Mouse (Mus musculus) adrenal gland, adult 8-10 months (tissue): Measurements from ENCODE around the gene Gas7. TPM values are rescaled to one million over a fixed set of nuclear protein-coding genes. Genes with fewer than 3 reads are reported as not detected.

Experiments
- DNase-seq: peaks from one replicate; pipeline ENCODE4 v3.0.0; 2022
- total RNA-seq, 4 experiments: library from RNA; stranded (reverse); gene quantifications; 2 replicates each; pipeline ENCODE4 v1.2.4; 2022

Gas7 gene
- total RNA-seq, 4 experiments from 2014 or later, result 48.7 to 104 (median 74.3) TPM

- no peak for DNase-seq
These were observed 267.3 kb downstream of the Gas7 start for GRCm38 (mm10) chr11:67722399-67723156.

- no peak for DNase-seq
These were observed 268.2 kb downstream of the Gas7 start for GRCm38 (mm10) chr11:67723231-67724013.

- no peak for DNase-seq
These were observed 271.9 kb downstream of the Gas7 start for GRCm38 (mm10) chr11:67727095-67727494.

- no peak for DNase-seq
These were observed 273.5 kb downstream of the Gas7 start for GRCm38 (mm10) chr11:67728726-67729125.

- DNase-seq, result no peak
These were observed 275.8 kb downstream of the Gas7 start for GRCm38 (mm10) chr11:67731056-67731455.

- DNase-seq, result no peak
These were observed 278.5 kb downstream of the Gas7 start for GRCm38 (mm10) chr11:67733726-67734125.

- no peak for DNase-seq
These were observed 279.4 kb downstream of the Gas7 start for GRCm38 (mm10) chr11:67734597-67734996.

GRCm38 (mm10) chr11:67738345-67738744 is 283.1 kb downstream of the Gas7 start:
- DNase-seq, result no peak

Other genes starting within 250 kb of the Gas7 start
- not detected for gene Myh4, start 217.4 kb upstream of the Gas7 start, total RNA-seq
- gene Myh8, start 178.3 kb upstream of the Gas7 start, total RNA-seq, result not detected
- gene Myh13, start 133.8 kb upstream of the Gas7 start, total RNA-seq, result under 1 TPM in 1 of 4 experiments, not detected in 3; 0.03 TPM
- gene Rcvrn, start 239.9 kb downstream of the Gas7 start, total RNA-seq, result 1 to 10 TPM in 1 of 4 experiments, not detected in 3; 1.0 TPM